Mouse (Mus musculus): ENCODE measurements at regions not wholly inside any gene's neighbourhood (a gene's known extent, or its start where the extent isn't known, plus 50 kb on each side); places are given as distances from the start of the nearest gene placed in this dataset.

DNA sequence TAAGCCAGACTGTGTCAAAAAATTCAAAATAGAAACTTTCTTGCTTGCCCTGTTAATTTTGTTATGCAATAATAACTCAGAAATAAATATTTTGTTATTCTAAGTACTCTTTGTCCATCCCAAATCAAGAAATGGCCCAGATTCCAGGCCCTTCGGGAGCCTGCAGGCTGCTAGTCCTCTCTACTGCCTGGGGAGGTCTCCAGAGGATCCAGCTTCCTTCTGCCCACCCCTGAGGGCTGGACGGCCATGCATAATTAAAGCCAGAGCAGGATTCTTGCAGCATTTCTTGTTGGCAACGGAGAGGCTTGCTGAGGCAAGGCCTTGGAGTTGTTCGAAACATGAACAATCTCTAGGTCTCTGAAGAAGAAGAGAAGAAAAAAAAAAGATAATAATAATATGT, 213.3 kb upstream of the Zmiz1 start:
- Histone ChIP-seq H3K4me3 (ENCODE audit: insufficient read depth, low read depth, low read length) (no peak overlapping the region), H3K4me1 (ENCODE audit: control insufficient read depth, insufficient read depth, low read length) (no peaks in the 10 kb centered on the region), H3K27ac (ENCODE audit: insufficient read depth, low read depth, low read length) (no peak overlapping the region)
- TF ChIP-seq CTCF (IDR thresholded peaks at IDR 0.05; ENCODE audit: insufficient read depth, low read depth, low read length), result no peak
- no peak for TF ChIP-seq POLR2A (IDR thresholded peaks at IDR 0.05; ENCODE audit: insufficient read depth, low read depth, low read length)
- 80% methylated on average over 4 of the region's 4 CpGs for WGBS

- TF ChIP-seq CTCF (IDR thresholded peaks at IDR 0.05; ENCODE audit: insufficient read depth, low read depth, low read length) (no peak), POLR2A (IDR thresholded peaks at IDR 0.05; ENCODE audit: insufficient read depth, low read depth, low read length) (no peak)
- Histone ChIP-seq H3K27ac (ENCODE audit: insufficient read depth, low read depth, low read length) (no peak overlapping the region), H3K4me3 (ENCODE audit: insufficient read depth, low read depth, low read length) (no peak overlapping the region), H3K4me1 (ENCODE audit: control insufficient read depth, insufficient read depth, low read length) (no peaks in the 10 kb centered on the region)
- 95% methylated on average over 3 of the region's 3 CpGs for WGBS
Measured at GRCm38 (mm10) chr14:25248941-25249340, 210.0 kb upstream of the Zmiz1 start.

DNA sequence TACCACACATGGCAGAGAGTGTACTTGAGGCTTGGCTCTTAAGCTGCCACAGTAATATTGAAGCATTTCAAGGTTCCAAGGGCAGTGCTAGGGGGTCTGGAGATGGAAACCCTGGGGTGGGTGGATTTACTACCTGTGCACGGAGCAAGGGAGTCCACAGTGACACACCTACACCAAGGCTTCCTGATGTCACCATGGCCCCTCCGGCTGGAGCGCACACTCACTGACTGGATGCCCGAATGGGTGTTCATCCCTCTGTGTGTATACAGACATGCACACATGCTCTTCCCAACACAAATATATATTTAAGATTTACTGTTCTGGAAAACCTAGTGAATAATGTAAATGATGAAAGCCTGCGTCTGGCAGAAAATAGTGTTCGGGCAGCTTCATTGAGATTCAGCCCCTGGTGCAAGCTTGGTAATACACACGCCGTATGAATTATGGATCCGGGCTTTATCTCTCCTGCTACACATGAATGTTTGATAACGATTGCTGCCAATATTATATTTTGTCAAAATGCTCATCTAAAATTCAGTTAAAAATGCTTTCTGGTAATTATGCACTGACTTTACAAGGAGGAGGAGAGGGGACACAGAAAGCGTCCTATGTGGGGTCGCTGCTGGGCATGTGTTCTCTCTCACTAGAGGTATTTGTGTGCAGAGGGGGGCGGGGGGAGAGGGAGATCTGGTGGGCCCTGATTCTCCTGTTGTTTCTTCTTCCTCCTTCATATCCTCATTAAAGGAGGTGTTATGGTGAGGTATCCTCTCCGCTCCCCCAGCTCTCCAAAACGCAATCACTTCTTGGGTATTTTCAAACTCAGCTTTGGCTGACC, 205.8 kb upstream of the Zmiz1 start:
- no peak overlapping the region for H3K27ac ChIP-seq (ENCODE audit: insufficient read depth, low read depth, low read length)
- no peaks in the 10 kb centered on the region for H3K4me1 ChIP-seq (ENCODE audit: control insufficient read depth, insufficient read depth, low read length)
- TF ChIP-seq POLR2A (IDR thresholded peaks at IDR 0.05; ENCODE audit: insufficient read depth, low read depth, low read length) (no peak), CTCF (IDR thresholded peaks at IDR 0.05; ENCODE audit: insufficient read depth, low read depth, low read length) (no peak)
- 94% methylated on average over 15 of the region's 15 CpGs for WGBS
- H3K4me3 ChIP-seq (ENCODE audit: insufficient read depth, low read depth, low read length), result no peak overlapping the region

DNA sequence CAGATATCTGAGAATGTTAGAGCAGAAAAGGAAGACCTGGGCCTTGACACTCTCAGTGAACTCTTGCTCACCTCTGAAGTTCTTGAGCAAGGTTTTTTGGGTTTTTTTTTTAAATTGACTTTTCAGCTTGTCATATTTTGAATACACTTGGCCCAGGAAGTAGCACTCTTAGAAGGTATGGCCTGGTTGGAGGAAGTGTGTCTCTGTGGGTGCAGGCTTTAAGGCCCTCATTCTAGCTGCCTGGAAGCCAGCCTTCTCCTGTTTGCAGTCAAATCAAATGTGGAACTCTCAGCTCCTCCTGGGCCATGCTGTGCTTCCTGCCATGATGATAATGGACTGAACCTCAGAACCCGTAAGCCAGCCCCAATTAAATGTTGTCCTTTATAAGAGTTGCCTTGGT, 195.9 kb upstream of the Zmiz1 start:
- peaks cover 12% of the 10 kb centered on the region for H3K4me1 ChIP-seq (ENCODE audit: control insufficient read depth, insufficient read depth, low read length)
- 90% methylated on average over 1 of the region's 1 CpGs for WGBS
- H3K27ac ChIP-seq (ENCODE audit: insufficient read depth, low read depth, low read length), result no peak overlapping the region
- TF ChIP-seq CTCF (IDR thresholded peaks at IDR 0.05; ENCODE audit: insufficient read depth, low read depth, low read length) (no peak), POLR2A (IDR thresholded peaks at IDR 0.05; ENCODE audit: insufficient read depth, low read depth, low read length) (no peak)
- no peak overlapping the region for H3K4me3 ChIP-seq (ENCODE audit: insufficient read depth, low read depth, low read length)

DNA sequence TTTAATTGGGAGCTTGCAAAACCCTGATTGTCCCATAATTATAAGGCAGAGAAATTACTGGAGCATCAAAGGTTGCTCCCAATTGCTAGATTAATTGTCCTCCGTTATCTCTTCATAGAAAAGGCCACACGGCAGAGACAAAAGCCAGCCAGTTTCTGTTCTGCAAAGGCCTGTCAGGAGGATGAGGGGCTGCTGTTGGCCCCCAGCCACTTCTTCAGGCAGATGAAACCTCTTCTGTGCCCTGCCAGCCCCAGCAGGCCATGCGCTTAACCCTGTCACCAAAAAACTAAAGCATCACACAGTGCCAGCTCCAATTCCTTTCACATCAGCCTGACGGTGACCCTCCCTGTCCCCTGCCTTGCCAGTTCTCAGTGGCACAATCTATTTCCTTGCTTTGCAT, 192.1 kb upstream of the Zmiz1 start:
- Histone ChIP-seq H3K4me1 (ENCODE audit: control insufficient read depth, insufficient read depth, low read length) (peaks cover 19% of the 10 kb centered on the region), H3K27ac (ENCODE audit: insufficient read depth, low read depth, low read length) (no peak overlapping the region), H3K4me3 (ENCODE audit: insufficient read depth, low read depth, low read length) (no peak overlapping the region)
- WGBS, result 55% methylated on average over 4 of the region's 4 CpGs
- TF ChIP-seq POLR2A (IDR thresholded peaks at IDR 0.05; ENCODE audit: insufficient read depth, low read depth, low read length), result no peak
- TF ChIP-seq CTCF (IDR thresholded peaks at IDR 0.05; ENCODE audit: insufficient read depth, low read depth, low read length), result no peak

DNA sequence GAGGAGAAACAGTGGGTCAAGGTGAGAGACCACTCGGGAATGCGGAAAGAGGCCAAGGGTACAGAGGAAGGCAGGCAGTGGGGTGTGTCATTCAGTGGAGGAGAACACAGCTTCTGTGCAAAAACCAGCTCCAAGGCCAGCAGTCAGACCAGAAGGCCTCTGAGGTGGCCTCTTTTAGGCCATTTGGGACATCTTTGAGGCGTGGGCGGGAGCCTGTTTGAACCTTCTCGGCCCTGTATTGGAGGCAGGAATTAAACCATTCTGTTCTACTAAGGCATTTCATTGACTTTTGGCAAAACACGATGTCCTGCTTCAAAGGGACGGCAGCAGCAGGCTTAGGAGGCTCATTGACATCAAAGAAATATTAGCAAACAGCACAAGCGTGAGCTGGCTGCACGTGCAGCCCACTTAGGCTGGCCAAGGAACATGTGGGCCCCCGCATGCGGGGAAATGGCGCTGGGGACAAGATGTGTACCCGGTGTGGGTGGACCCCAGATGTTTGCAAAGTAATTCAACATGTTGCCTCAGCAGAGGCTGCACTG, 190.8 kb upstream of the Zmiz1 start:
- WGBS, result 79% methylated on average over 13 of the region's 13 CpGs
- Histone ChIP-seq H3K4me1 (ENCODE audit: control insufficient read depth, insufficient read depth, low read length) (peaks cover 19% of the 10 kb centered on the region), H3K4me3 (ENCODE audit: insufficient read depth, low read depth, low read length) (no peak overlapping the region), H3K27ac (ENCODE audit: insufficient read depth, low read depth, low read length) (no peak overlapping the region)
- TF ChIP-seq POLR2A (IDR thresholded peaks at IDR 0.05; ENCODE audit: insufficient read depth, low read depth, low read length) (no peak), CTCF (IDR thresholded peaks at IDR 0.05; ENCODE audit: insufficient read depth, low read depth, low read length) (no peak)

- WGBS, result 43% methylated on average over 11 of the region's 11 CpGs
- peaks cover 19% of the 10 kb centered on the region for H3K4me1 ChIP-seq (ENCODE audit: control insufficient read depth, insufficient read depth, low read length)
- TF ChIP-seq CTCF (IDR thresholded peaks at IDR 0.05; ENCODE audit: insufficient read depth, low read depth, low read length), result no peak
- TF ChIP-seq POLR2A (IDR thresholded peaks at IDR 0.05; ENCODE audit: insufficient read depth, low read depth, low read length), result no peak
- H3K27ac ChIP-seq (ENCODE audit: insufficient read depth, low read depth, low read length), result no peak overlapping the region
- H3K4me3 ChIP-seq (ENCODE audit: insufficient read depth, low read depth, low read length), result no peak overlapping the region
Measured at GRCm38 (mm10) chr14:25270227-25270876, 188.6 kb upstream of the Zmiz1 start.

GRCm38 (mm10) chr14:25272366-25273156, 186.4 kb upstream of the Zmiz1 start:
- Histone ChIP-seq H3K4me1 (ENCODE audit: control insufficient read depth, insufficient read depth, low read length) (peaks cover 9% of the 10 kb centered on the region), H3K4me3 (ENCODE audit: insufficient read depth, low read depth, low read length) (no peak overlapping the region), H3K27ac (ENCODE audit: insufficient read depth, low read depth, low read length) (no peak overlapping the region)
- 79% methylated on average over 11 of the region's 11 CpGs for whole genome bisulfite sequencing
- TF ChIP-seq CTCF (IDR thresholded peaks at IDR 0.05; ENCODE audit: insufficient read depth, low read depth, low read length) (no peak), POLR2A (IDR thresholded peaks at IDR 0.05; ENCODE audit: insufficient read depth, low read depth, low read length) (no peak)

Measured in olfactory bulb, adult 2 months (tissue).